Mouse (Mus musculus) bone marrow macrophage, adult 2 months (primary cell): Measurements from ENCODE around the gene Sidt1.

ENCODE experiments used
- CTCF ChIP-seq: IDR thresholded peaks from 2 replicates; pipeline ENCODE4 v1.5.1; 2012; ENCODE audit warnings: low read depth, mild to moderate bottlenecking, low read length, moderate library complexity
- POLR2A ChIP-seq: IDR thresholded peaks from 2 replicates; pipeline ENCODE4 v1.6.1; 2012; ENCODE audit warnings: mild to moderate bottlenecking, low read depth, low read length, borderline replicate concordance

DNA sequence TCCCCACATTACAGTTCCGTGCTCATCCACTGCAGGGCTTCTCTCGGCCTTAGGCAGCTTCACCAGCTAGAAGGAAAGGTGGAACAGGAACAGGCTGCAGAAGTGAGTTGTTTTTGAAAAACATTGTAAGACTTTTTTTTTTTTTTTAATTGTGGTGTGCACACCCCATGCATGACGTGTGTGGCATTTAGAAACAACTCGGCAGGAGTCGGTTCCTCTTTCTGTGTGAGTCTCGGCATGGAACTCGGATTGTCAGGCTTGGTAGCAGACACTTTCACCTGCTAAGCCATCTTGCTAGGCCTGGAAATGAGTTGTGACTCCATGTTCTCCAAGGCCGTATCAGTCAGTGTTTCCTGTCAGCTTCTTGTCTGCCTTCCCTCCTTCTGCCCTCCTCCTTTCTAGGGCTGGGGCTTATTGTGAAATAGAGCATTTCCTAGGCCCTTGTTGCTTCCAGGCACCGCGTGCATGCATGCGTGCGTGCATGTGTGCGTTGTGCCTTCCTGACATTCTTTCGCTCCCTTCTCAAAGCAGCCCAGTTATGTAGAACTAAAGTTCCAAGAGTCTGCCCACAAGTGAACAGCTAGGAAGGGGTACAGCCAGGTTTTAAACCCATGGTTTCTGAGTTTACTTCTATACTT, 133.8 kb downstream of the Sidt1 start:
- TF ChIP-seq CTCF (no peak), POLR2A (no peak)
